Mouse (Mus musculus) liver, embryonic 11.5 days (tissue): ENCODE measurements around the gene Cnga3. TPM values are rescaled to one million over a fixed set of nuclear protein-coding genes. Genes with fewer than 3 reads are reported as not detected.

Source experiments
- ATAC-seq: fragments of 200-750 bp; cut with Nextera tagmentation; replicated peaks from 2 replicates; pipeline ENCODE4 v1.8.0; 2017; ENCODE audit warnings: moderate number of reproducible peaks, mild to moderate bottlenecking, moderate TSS enrichment, moderate library complexity; ENCODE audit not compliant: low FRiP score
- DNase-seq: peaks from one replicate; pipeline ENCODE4 v3.0.0-alpha.2; 2017; ENCODE audit warnings: low spot score
- H3K27ac ChIP-seq: fragments of 300-500 bp; sonication (generic); 2 replicates; pipeline ENCODE4 v1.5.1; 2014; ENCODE audit warnings: mild to moderate bottlenecking, low read depth, low read length, control low read depth
- H3K27me3 ChIP-seq: fragments of 300-500 bp; sonication (generic); replicated peaks from 2 replicates; pipeline ENCODE4 v1.6.1; 2014; ENCODE audit warnings: low read length, mixed read lengths; ENCODE audit not compliant: control insufficient read depth, insufficient read depth
- H3K36me3 ChIP-seq: fragments of 300-500 bp; sonication (generic); 2 replicates; pipeline ENCODE4 v1.6.1; 2014; ENCODE audit warnings: mild to moderate bottlenecking, low read length, moderate library complexity, mixed read lengths; ENCODE audit not compliant: control insufficient read depth, insufficient read depth
- H3K4me1 ChIP-seq: fragments of 300-500 bp; sonication (generic); replicated peaks from 2 replicates; pipeline ENCODE4 v1.6.1; 2014; ENCODE audit warnings: low read length, mixed read lengths; ENCODE audit not compliant: control insufficient read depth, insufficient read depth
- H3K4me2 ChIP-seq: fragments of 300-500 bp; sonication (generic); 2 replicates; pipeline ENCODE4 v1.6.1; 2014; ENCODE audit warnings: mild to moderate bottlenecking, control low read depth, moderate library complexity
- H3K4me3 ChIP-seq: fragments of 300-500 bp; sonication (generic); 2 replicates; pipeline ENCODE4 v1.5.1; 2014; ENCODE audit warnings: low read depth, low read length, control low read depth
- H3K9ac ChIP-seq: fragments of 300-500 bp; sonication (generic); 2 replicates; pipeline ENCODE4 v1.6.1; 2014; ENCODE audit warnings: low read depth, low read length, control low read depth
- H3K9me3 ChIP-seq: fragments of 300-500 bp; sonication (generic); 2 replicates; pipeline ENCODE4 v1.6.1; 2016; ENCODE audit warnings: low read length, inconsistent platforms, mixed read lengths; ENCODE audit not compliant: control insufficient read depth
- WGBS: fragments of 180-500 bp; shearing (Covaris S2); extraction: QIAGEN DNeasy Blood & Tissue Kit; methylation state at CpG from one replicate; pipeline ENCODE4 v1.1.7; 2014; 5-methylcytosine and 5-hydroxymethylcytosine counted together
- polyA plus RNA-seq: library from polyadenylated mRNA; unstranded; fragments of >200 nt; fragmentation: Nextera tagmentation; extraction: Ambion mirVana; gene quantifications from 2 replicates; pipeline ENCODE4 v1.2.1, GENCODE M21; 2014

Gene Cnga3
- polyA plus RNA-seq, 1 experiment from 2014 or later = not detected

DNA sequence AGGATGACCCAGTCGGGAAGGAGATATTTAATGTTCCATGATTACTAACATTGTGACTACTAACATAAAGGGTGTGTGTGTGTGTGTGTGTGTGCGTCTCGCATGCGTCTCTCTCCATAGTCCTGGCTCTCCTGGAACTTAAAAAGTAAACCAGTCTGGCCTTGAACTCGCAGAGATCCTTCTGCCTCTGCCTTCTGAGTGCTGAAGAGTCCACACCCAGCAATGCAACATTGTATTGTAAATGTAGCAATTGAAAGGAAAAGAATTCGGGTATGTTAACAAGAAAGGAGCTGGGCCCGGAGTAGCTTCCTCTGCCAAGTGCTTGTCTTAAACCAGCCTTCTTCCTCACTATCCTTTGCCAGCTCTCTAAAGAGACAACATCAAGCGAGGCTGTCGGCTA is 1.9 kb upstream of the Cnga3 start:
- WGBS = 80% methylated on average over 9 of the region's 9 CpGs
- Histone ChIP-seq H3K4me3 (no peak overlapping the region), H3K4me2 (no peak overlapping the region), H3K27ac (no peak overlapping the region), H3K9me3 (no peaks in the 10 kb centered on the region), H3K27me3 (no peaks in the 10 kb centered on the region), H3K9ac (no peak overlapping the region), H3K4me1 (no peaks in the 10 kb centered on the region), H3K36me3 (no peaks in the 10 kb centered on the region)
- DNase-seq = no peak
- no peak for ATAC-seq

DNA sequence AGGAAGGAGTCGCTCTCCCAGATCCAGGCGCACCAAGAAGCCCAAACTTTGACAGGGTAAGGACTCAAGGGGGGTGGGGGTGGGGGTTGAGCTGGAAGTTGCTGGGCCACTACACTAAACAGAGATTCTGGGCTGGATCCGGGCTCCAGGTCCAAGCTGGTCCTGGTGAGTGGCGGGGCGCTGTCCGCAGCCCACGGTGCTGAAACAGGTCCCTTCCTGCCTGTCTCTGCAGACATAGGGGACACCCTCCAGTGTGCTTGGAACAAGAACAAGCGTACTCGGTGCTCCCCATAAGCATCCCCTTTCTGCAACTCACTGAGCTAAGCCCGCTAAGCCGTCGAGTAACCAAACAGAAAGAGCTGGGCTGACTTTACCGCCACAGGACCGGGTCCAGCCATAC is 4.2 kb downstream of the Cnga3 start:
- ATAC-seq = no peak
- WGBS = 9% methylated on average over 14 of the region's 14 CpGs

DNA sequence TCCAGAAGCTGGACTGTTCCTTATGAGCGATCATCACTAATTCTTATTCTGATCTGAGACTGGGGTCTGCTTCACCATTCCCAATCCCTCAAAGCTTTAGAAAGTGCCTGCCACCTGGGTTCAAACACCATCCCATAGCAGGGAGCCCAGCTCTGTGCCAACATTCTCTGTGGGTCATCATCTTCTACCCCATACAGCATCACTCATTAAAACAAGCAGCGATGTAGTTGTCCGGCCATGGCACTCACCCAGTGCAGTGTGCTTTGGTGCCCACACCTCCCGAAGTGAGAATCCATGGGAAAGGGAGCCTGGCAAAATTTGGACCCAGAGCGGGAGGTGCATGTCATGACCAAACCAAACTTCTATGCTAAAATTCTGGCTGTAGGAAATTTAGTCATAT is 5.4 kb downstream of the Cnga3 start:
- H3K9ac ChIP-seq = no peak overlapping the region
- WGBS = 89% methylated on average over 5 of the region's 5 CpGs
- no peaks in the 10 kb centered on the region for H3K4me1 ChIP-seq
- no peak for ATAC-seq
- no peak overlapping the region for H3K4me3 ChIP-seq
- H3K27me3 ChIP-seq = no peaks in the 10 kb centered on the region
- no peak overlapping the region for H3K27ac ChIP-seq
- H3K4me2 ChIP-seq = no peak overlapping the region
- no peaks in the 10 kb centered on the region for H3K9me3 ChIP-seq
- DNase-seq = no peak
- H3K36me3 ChIP-seq = no peaks in the 10 kb centered on the region

More for the DNA sequence above, 4.2 kb downstream of the Cnga3 start:
- Histone ChIP-seq H3K36me3 (no peaks in the 10 kb centered on the region), H3K9me3 (no peaks in the 10 kb centered on the region), H3K27me3 (no peaks in the 10 kb centered on the region), H3K9ac (no peak overlapping the region), H3K4me1 (no peaks in the 10 kb centered on the region), H3K27ac (no peak overlapping the region), H3K4me2 (no peak overlapping the region), H3K4me3 (no peak overlapping the region)
- DNase-seq = peak; percentile 62

DNA sequence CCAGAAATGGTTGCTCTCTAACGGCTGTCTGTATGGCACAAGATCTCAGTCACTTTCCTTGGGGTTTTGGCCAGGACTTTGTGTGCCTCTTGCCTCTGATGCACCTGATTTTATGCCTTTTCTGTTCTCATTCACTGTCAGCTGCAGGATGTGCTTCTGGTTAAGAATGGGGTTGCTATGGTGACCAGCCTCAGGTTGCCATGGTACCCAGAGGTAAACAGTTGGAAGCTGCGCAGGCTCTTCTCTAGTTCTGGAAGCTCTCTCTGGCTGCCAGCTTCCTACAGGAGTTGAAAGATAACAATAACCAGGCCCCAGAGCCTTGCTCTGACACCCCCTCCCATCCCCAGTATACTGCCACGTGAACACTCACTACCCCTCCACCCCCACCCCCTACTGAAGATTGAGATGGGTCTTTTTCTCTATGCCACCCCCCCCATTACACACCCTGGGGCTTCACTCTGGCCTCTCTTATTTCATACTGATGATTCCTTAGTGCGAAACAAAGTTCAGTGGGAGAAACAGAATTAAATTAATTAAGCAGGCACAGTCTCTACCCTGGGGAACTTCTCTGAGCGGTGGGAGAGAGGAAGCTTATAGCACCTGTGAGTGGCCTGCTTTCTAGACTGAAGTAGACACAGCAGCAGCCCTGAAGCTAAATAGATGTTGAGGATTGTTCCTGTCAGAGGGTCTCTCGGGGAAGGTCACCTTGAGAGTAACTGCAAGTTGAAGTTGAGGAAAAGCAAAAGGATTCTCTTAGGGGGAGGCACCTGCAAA is 6.1 kb downstream of the Cnga3 start:
- Histone ChIP-seq H3K9me3 (no peaks in the 10 kb centered on the region), H3K4me1 (no peaks in the 10 kb centered on the region), H3K4me3 (no peak overlapping the region), H3K36me3 (no peaks in the 10 kb centered on the region), H3K27ac (no peak overlapping the region), H3K27me3 (no peaks in the 10 kb centered on the region), H3K9ac (no peak overlapping the region), H3K4me2 (no peak overlapping the region)
- ATAC-seq (no peak), DNase-seq (peak; percentile 33)
- 52% methylated on average over 6 of the region's 6 CpGs for WGBS

DNA sequence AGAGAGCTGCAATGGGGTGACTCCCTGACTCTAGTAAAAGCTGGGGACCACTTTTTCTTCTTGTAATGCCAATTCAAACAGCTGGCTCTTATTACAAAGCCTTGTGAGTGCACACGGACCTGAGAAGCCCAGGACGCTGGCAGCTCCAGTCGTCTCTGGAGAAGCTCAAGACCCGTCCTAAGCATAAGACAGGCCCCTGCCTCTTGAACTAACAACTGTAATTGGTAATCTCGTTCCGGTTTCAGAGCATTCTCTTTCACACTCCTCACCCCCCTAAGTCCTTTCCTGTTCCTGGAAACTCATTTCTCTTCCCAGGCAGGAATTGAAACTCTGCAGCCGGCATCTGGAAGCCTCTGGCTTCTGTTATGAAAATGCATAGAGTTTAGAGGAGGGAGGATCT is 7.8 kb downstream of the Cnga3 start:
- H3K9me3 ChIP-seq = no peaks in the 10 kb centered on the region
- WGBS = 52% methylated on average over 7 of the region's 7 CpGs
- no peak overlapping the region for H3K4me2 ChIP-seq
- H3K4me1 ChIP-seq = no peaks in the 10 kb centered on the region
- no peak overlapping the region for H3K27ac ChIP-seq
- DNase-seq (no peak), ATAC-seq (no peak)
- H3K4me3 ChIP-seq = no peak overlapping the region
- no peak overlapping the region for H3K9ac ChIP-seq
- H3K36me3 ChIP-seq = no peaks in the 10 kb centered on the region
- H3K27me3 ChIP-seq = no peaks in the 10 kb centered on the region

DNA sequence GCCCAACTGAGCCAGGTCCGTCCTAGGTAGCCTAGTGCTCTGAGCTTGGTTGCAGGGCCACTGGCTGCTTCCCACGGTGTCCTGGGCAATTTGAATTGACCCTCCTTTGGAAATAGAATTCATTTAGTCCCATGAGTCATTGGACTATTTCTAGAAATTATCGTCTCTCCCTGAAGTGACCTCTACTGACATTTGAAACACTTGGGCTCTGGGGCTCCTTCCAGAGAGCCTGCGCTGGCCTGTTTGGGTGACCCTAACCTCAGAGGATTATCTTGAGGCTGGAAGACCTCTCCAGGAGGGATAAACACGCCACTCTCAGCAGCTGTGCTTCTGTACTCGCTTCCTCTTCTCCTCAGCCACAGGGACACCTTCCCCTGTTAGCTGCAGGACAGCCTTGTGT is 16.2 kb downstream of the Cnga3 start:
- Histone ChIP-seq H3K4me3 (no peak overlapping the region), H3K36me3 (no peaks in the 10 kb centered on the region), H3K4me2 (no peak overlapping the region), H3K9me3 (no peaks in the 10 kb centered on the region), H3K4me1 (no peaks in the 10 kb centered on the region), H3K27me3 (no peaks in the 10 kb centered on the region), H3K9ac (no peak overlapping the region), H3K27ac (no peak overlapping the region)
- ATAC-seq (no peak), DNase-seq (no peak)
- WGBS = 58% methylated on average over 6 of the region's 6 CpGs

DNA sequence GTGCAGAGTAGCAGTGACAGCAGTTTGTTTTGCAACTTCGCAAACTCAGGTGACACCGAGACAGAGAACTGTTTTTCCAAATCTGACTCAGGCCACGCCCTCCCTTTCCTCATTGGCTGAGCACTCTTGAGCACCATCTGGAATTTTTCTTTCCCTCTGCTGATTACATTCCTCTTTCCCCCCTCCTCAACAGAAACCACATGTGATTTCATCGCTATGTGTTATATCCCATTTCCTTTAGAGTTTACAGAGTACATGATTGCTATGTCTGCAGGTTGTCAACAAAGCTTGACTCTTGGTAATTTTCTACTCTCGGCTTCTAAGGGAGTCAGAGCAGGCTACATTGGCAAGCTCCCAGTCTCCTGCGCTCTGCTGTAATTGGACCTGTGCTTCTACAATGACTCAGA is 17.1 kb downstream of the Cnga3 start:
- Histone ChIP-seq H3K4me1 (no peaks in the 10 kb centered on the region), H3K4me2 (no peak overlapping the region), H3K27ac (no peak overlapping the region), H3K4me3 (no peak overlapping the region), H3K36me3 (no peaks in the 10 kb centered on the region), H3K9me3 (no peaks in the 10 kb centered on the region), H3K27me3 (no peaks in the 10 kb centered on the region), H3K9ac (no peak overlapping the region)
- DNase-seq (no peak), ATAC-seq (no peak)
- WGBS = 52% methylated on average over 6 of the region's 6 CpGs

DNA sequence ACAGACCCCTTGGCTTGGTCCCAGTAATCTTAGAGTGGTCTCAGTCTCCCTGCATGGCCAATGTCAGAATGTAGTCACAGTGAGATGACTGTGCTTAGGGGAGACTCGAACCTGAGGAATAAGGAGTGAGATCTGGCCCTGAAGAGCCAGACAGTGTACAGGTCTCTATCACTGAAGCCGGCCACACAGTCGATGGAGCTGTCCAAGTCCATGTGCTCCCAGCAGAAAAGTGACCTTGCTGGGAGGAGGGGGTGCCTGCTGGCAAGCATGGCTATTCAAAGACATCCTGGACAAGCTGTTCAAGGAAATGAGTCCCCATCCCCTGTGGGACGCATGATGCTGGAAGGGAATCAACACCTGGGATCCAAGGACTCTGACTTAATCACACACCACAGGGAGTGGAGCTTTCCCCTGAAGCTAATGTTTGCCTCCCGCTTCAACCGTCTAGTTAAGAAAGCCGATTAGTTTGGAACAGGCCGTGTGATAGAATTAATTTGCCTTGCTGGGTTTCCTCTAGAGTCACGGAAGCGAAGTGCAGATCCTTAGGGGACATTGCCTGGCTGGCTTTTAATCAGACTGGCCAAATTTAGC is 24.9 kb downstream of the Cnga3 start:
- no peak overlapping the region for H3K27ac ChIP-seq
- no peak overlapping the region for H3K4me2 ChIP-seq
- H3K9me3 ChIP-seq = no peaks in the 10 kb centered on the region
- H3K36me3 ChIP-seq = no peaks in the 10 kb centered on the region
- no peak overlapping the region for H3K4me3 ChIP-seq
- no peaks in the 10 kb centered on the region for H3K4me1 ChIP-seq
- DNase-seq = no peak
- H3K27me3 ChIP-seq = no peaks in the 10 kb centered on the region
- WGBS = 75% methylated on average over 10 of the region's 10 CpGs
- ATAC-seq = no peak
- no peak overlapping the region for H3K9ac ChIP-seq

DNA sequence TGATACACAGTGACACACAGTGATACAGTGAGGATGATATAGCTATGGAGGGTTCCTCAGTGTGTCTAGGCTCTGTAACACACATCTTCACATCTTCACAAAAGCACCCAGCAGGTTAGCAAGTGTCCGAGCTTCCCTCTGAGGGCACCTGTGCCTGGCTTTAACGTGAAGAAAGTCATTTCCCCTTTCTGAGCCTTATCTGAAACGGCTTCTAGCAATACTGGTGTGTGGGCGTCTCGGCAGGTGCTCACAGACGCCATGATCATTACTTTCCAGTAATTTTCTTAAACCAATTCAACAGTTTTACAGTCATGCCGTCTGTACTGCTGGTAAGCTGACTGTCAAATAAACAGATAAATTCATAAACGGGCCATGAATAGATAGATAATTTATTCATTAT is 28.0 kb downstream of the Cnga3 start:
- no peak overlapping the region for H3K9ac ChIP-seq
- WGBS = 60% methylated on average over 8 of the region's 8 CpGs
- no peaks in the 10 kb centered on the region for H3K27me3 ChIP-seq
- no peak for DNase-seq
- no peak overlapping the region for H3K4me3 ChIP-seq
- H3K36me3 ChIP-seq = no peaks in the 10 kb centered on the region
- H3K27ac ChIP-seq = no peak overlapping the region
- ATAC-seq = no peak
- no peaks in the 10 kb centered on the region for H3K9me3 ChIP-seq
- H3K4me1 ChIP-seq = no peaks in the 10 kb centered on the region
- no peak overlapping the region for H3K4me2 ChIP-seq
